Mouse (Mus musculus): ENCODE data around the gene Rps6kb2. TPM values are rescaled to one million over a fixed set of nuclear protein-coding genes. Genes with fewer than 3 reads are reported as not detected.

Rps6kb2 gene
- polyA plus RNA-seq, 1 experiment from 2014 or later = 35.1 TPM

- Histone ChIP-seq H3K4me1 (replicated peaks; ENCODE audit: control insufficient read depth, insufficient read depth, low read length) (peaks cover 9% of the 10 kb centered on the region; the same call in 1 of the 2 replicates), H3K27me3 (replicated peaks; ENCODE audit: control insufficient read depth, insufficient read depth, low read length) (no peaks in the 10 kb centered on the region), H3K4me3 (ENCODE audit: low read depth, low read length) (no peak within 1 kb of the TSS), H3K9me3 (ENCODE audit: control insufficient read depth) (no peaks in the 10 kb centered on the region), H3K9ac (ENCODE audit: low read depth, low read length) (no peak within 1 kb of the TSS), H3K4me2 (replicated peaks; ENCODE audit: low read depth) (no peak within 1 kb of the TSS), H3K27ac (ENCODE audit: low read depth, low read length) (no peak within 1 kb of the TSS), H3K36me3 (ENCODE audit: control insufficient read depth, insufficient read depth) (peaks cover 61% of the 10 kb centered on the region)
- 72% methylated on average over 11 of the region's 11 CpGs for WGBS
- TF ChIP-seq CTCF (IDR thresholded peaks at IDR 0.05; ENCODE audit: low read depth) = no peak
- ATAC-seq = no peak
Measured at GRCm38 (mm10) chr19:4153232-4153654, 9.9 kb downstream of the Rps6kb2 start, which contains the start of gene Ptprcap. Gene Ptprcap, plus strand, starts transcription at chr19:4153604.

GRCm38 (mm10) chr19:4152445-4153231 lies 10.5 kb downstream of the Rps6kb2 start:
- no peak for TF ChIP-seq CTCF (IDR thresholded peaks at IDR 0.05; ENCODE audit: low read depth)
- ATAC-seq = no peak
- Histone ChIP-seq H3K27ac (ENCODE audit: low read depth, low read length) (no peak overlapping the region), H3K36me3 (ENCODE audit: control insufficient read depth, insufficient read depth) (peaks cover 61% of the 10 kb centered on the region), H3K4me1 (replicated peaks; ENCODE audit: control insufficient read depth, insufficient read depth, low read length) (peaks cover 9% of the 10 kb centered on the region; the same call in 1 of the 2 replicates), H3K4me2 (replicated peaks; ENCODE audit: low read depth) (no peak overlapping the region), H3K4me3 (ENCODE audit: low read depth, low read length) (no peak overlapping the region), H3K27me3 (replicated peaks; ENCODE audit: control insufficient read depth, insufficient read depth, low read length) (no peaks in the 10 kb centered on the region), H3K9me3 (ENCODE audit: control insufficient read depth) (no peaks in the 10 kb centered on the region), H3K9ac (ENCODE audit: low read depth, low read length) (no peak overlapping the region)
- 91% methylated on average over 8 of the region's 8 CpGs for WGBS

DNA sequence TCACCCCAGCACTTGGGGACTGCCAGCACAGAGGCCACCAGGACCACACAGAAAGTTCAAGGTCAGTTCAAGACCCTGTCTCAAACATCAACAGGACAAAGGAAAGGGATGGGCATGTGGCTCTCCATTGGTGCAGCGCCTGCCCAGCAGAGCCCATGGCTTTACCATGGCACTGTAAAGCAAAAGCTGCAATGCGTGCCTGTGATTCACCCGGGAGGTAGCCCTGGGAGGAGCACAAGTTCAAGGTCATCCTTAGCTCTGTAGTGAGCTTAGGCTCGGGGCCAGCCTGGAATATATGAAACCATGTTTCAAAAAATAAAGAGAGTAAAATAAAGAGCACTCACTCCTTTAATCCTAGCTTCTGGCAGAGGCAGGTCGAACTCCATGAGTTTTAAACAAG lies 11.3 kb downstream of the Rps6kb2 start:
- peaks cover 60% of the 10 kb centered on the region for H3K36me3 ChIP-seq (ENCODE audit: control insufficient read depth, insufficient read depth)
- peaks cover 9% of the 10 kb centered on the region; the same call in 1 of the 2 replicates for H3K4me1 ChIP-seq (replicated peaks; ENCODE audit: control insufficient read depth, insufficient read depth, low read length)
- no peaks in the 10 kb centered on the region for H3K9me3 ChIP-seq (ENCODE audit: control insufficient read depth)
- no peak overlapping the region for H3K4me3 ChIP-seq (ENCODE audit: low read depth, low read length)
- H3K27me3 ChIP-seq (replicated peaks; ENCODE audit: control insufficient read depth, insufficient read depth, low read length) = no peaks in the 10 kb centered on the region
- H3K4me2 ChIP-seq (replicated peaks; ENCODE audit: low read depth) = no peak overlapping the region
- no peak overlapping the region for H3K27ac ChIP-seq (ENCODE audit: low read depth, low read length)
- ATAC-seq = no peak
- H3K9ac ChIP-seq (ENCODE audit: low read depth, low read length) = no peak overlapping the region
- TF ChIP-seq CTCF (IDR thresholded peaks at IDR 0.05; ENCODE audit: low read depth) = no peak
- 83% methylated on average over 5 of the region's 5 CpGs for WGBS

GRCm38 (mm10) chr19:4151488-4151860 lies 11.7 kb downstream of the Rps6kb2 start:
- Histone ChIP-seq H3K9ac (ENCODE audit: low read depth, low read length) (no peak overlapping the region), H3K9me3 (ENCODE audit: control insufficient read depth) (no peaks in the 10 kb centered on the region), H3K27ac (ENCODE audit: low read depth, low read length) (no peak overlapping the region), H3K4me3 (ENCODE audit: low read depth, low read length) (no peak overlapping the region), H3K27me3 (replicated peaks; ENCODE audit: control insufficient read depth, insufficient read depth, low read length) (no peaks in the 10 kb centered on the region), H3K36me3 (ENCODE audit: control insufficient read depth, insufficient read depth) (peaks cover 56% of the 10 kb centered on the region), H3K4me2 (replicated peaks; ENCODE audit: low read depth) (no peak overlapping the region), H3K4me1 (replicated peaks; ENCODE audit: control insufficient read depth, insufficient read depth, low read length) (peaks cover 9% of the 10 kb centered on the region; the same call in 1 of the 2 replicates)
- no peak for ATAC-seq
- 71% methylated on average over 5 of the region's 5 CpGs for WGBS
- TF ChIP-seq CTCF (IDR thresholded peaks at IDR 0.05; ENCODE audit: low read depth) = no peak

- Histone ChIP-seq H3K9ac (ENCODE audit: low read depth, low read length) (no peak overlapping the region), H3K9me3 (ENCODE audit: control insufficient read depth) (no peaks in the 10 kb centered on the region), H3K27me3 (replicated peaks; ENCODE audit: control insufficient read depth, insufficient read depth, low read length) (no peaks in the 10 kb centered on the region), H3K4me1 (replicated peaks; ENCODE audit: control insufficient read depth, insufficient read depth, low read length) (peaks cover 9% of the 10 kb centered on the region; the same call in 1 of the 2 replicates), H3K27ac (ENCODE audit: low read depth, low read length) (no peak overlapping the region; the same call in 1 of the 2 replicates), H3K4me2 (replicated peaks; ENCODE audit: low read depth) (peak overlapping the region; percentile 80), H3K36me3 (ENCODE audit: control insufficient read depth, insufficient read depth) (peaks cover 50% of the 10 kb centered on the region), H3K4me3 (ENCODE audit: low read depth, low read length) (no peak overlapping the region)
- WGBS = 86% methylated on average over 22 of the region's 22 CpGs
- no peak for TF ChIP-seq CTCF (IDR thresholded peaks at IDR 0.05; ENCODE audit: low read depth)
- ATAC-seq = no peak
Measured at GRCm38 (mm10) chr19:4150567-4151487, 12.3 kb downstream of the Rps6kb2 start.

Measured in intestine, postnatal 0 days (tissue).